Mouse (Mus musculus) brain, embryonic 14.5 days (tissue): Measurements from ENCODE around the gene Rock2.

Experiments used
- CTCF ChIP-seq: fragments of 200-500 bp; IDR thresholded peaks from 2 replicates; pipeline ENCODE4 v1.5.1; 2012; ENCODE audit warnings: inconsistent platforms, mild to moderate bottlenecking, moderate library complexity, borderline replicate concordance; ENCODE audit not compliant: insufficient read depth, insufficient read length; ENCODE audit errors: extremely low read depth
- POLR2A ChIP-seq: fragments of 200-500 bp; IDR thresholded peaks from 2 replicates; pipeline ENCODE4 v1.6.1; 2012; ENCODE audit warnings: mild to moderate bottlenecking, inconsistent platforms, borderline replicate concordance; ENCODE audit not compliant: poor library complexity, insufficient read depth, insufficient read length, severe bottlenecking; ENCODE audit errors: extremely low read depth

DNA sequence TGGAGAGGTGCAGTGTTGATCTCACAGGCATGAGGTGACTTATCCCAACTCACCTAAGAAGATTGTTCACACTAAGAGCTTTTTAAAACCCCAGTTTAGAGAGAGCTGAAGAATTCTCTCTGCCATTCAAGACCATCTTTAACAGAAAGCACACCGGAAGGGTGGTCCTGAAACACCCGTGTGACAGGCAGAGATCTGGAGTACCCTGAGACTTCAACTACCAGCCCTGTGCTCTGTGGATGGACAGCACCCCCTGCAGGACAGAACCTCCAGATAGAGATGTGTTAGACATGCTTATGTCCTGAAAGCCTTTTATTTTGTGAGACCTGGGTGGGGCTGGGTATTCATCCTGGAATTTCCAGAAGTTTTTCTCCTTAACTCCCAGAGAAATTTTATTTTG is 140.4 kb downstream of the Rock2 start:
- TF ChIP-seq POLR2A (no peak), CTCF (peak; percentile 32; the same call in 1 of the 2 replicates)
